Mouse (Mus musculus) CH12.LX (cell line): ENCODE data around the gene Mvp.

Source experiments
- CHD2 ChIP-seq: IDR thresholded peaks from 2 replicates; pipeline ENCODE4 v1.6.1; 2011; ENCODE audit warnings: low read length, improper control_type of control experiment
- CTCF ChIP-seq, 2 experiments: IDR thresholded peaks in 1 of 2; conservative IDR thresholded peaks in 1 of 2; 2 replicates each; pipeline ENCODE4 v1.5.1; 2011 to 2012; ENCODE audit warnings: low read depth in 2 of 2, low read length in 2 of 2, improper control_type of control experiment in 1 of 2, inconsistent platforms in 1 of 2, mild to moderate bottlenecking in 1 of 2, moderate library complexity in 1 of 2
- KAT2A ChIP-seq: IDR thresholded peaks from 2 replicates; pipeline ENCODE4 v1.6.1; 2012; ENCODE audit warnings: low read length, improper control_type of control experiment, inconsistent platforms; ENCODE audit not compliant: insufficient replicate concordance
- POLR2A ChIP-seq: IDR thresholded peaks from 2 replicates; pipeline ENCODE4 v1.6.1; 2011; ENCODE audit warnings: low read depth, mild to moderate bottlenecking, improper control_type of control experiment, low read length
- POLR2AphosphoS2 ChIP-seq: IDR thresholded peaks from 2 replicates; pipeline ENCODE4 v1.6.1; 2011; ENCODE audit warnings: low read depth, low read length, improper control_type of control experiment
- RCOR1 ChIP-seq: conservative IDR thresholded peaks from 2 replicates; pipeline ENCODE4 v1.6.1; 2012; ENCODE audit warnings: low read depth, mild to moderate bottlenecking, inconsistent platforms, low read length, improper control_type of control experiment
- SMC3 ChIP-seq: IDR thresholded peaks from 2 replicates; pipeline ENCODE4 v1.6.1; 2011; ENCODE audit warnings: low read depth, low read length, improper control_type of control experiment
- USF1 ChIP-seq: IDR thresholded peaks from 2 replicates; pipeline ENCODE4 v1.6.1; 2014; ENCODE audit warnings: low read depth, mild to moderate bottlenecking, inconsistent platforms, low read length, improper control_type of control experiment
- ZMIZ1 ChIP-seq: IDR thresholded peaks from 2 replicates; pipeline ENCODE4 v1.6.1; 2012; ENCODE audit warnings: low read depth, mild to moderate bottlenecking, inconsistent platforms, low read length, improper control_type of control experiment

DNA sequence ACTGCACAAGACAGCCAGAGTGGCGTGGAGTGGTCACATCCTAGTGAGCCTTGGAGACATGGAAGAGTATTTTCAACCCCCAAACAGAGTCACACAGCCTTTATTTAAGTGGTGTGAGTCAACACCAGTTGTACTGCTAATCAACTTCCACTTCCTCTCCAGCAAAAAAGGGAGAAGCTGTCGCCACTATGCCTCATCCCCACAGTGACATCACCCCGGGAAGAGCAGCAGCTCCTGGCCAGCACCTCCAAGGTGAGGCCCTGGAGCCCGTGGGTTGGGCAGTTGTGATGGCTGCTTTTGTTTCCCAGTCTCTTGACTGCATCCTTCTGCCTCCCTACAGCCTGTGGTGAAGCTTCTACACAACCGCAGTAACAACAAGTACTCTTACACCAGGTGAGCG, 73.2 kb downstream of the Mvp start:
- no peak for TF ChIP-seq CTCF (conservative IDR thresholded peaks at IDR 0.05 in 1 of 2, IDR thresholded peaks at IDR 0.05 in 1 of 2; ENCODE audit: low read depth in 2 of 2, low read length in 2 of 2)
- TF ChIP-seq POLR2A, result no peak
- no peak for TF ChIP-seq RCOR1
- no peak for TF ChIP-seq USF1
- TF ChIP-seq ZMIZ1, result no peak
- no peak for TF ChIP-seq KAT2A
- TF ChIP-seq CHD2, result no peak; the same call in 1 of the 2 replicates
- TF ChIP-seq POLR2AphosphoS2, result no peak
- TF ChIP-seq SMC3, result no peak
